In genomic region chr10:40370156-40370555, GRCm38 (mm10) we compare ENCODE assay signal across 13 mouse cellular contexts. TPM values are rescaled to one million over a fixed set of nuclear protein-coding genes. Genes with fewer than 3 reads are reported as not detected.
DNase-seq lines count a peak whose midpoint lies in the region; ATAC-seq and TF ChIP-seq lines count a peak whose summit lies in the region.
"Had no signal": no experiment of that assay in that cellular context is flagged by ENCODE, and none has a peak within 500 bp of the region (broad histone marks: within the 10 kb centered on the region; RNA-seq: fewer than 3 reads in every experiment).

No protein-coding gene starts in this region.

- H3K27me3 ChIP-seq in intestine, postnatal 0 days (replicated peaks; ENCODE audit: control insufficient read depth, insufficient read depth, low read length): no peaks in the 10 kb centered on the region
- H3K27me3 ChIP-seq in intestine, embryonic 15.5 days (replicated peaks): no peaks in the 10 kb centered on the region
- H3K27me3 ChIP-seq in lung, postnatal 0 days (replicated peaks; ENCODE audit: insufficient read depth, low read length): no peaks in the 10 kb centered on the region
- no peaks in the 10 kb centered on the region for H3K27me3 ChIP-seq in myocyte (ENCODE audit: control insufficient read depth, insufficient read depth, insufficient read length)
- H3K27me3 ChIP-seq: midbrain, embryonic 13.5 days had no signal

- no peak overlapping the region for H3ac ChIP-seq in myocyte (ENCODE audit: control insufficient read depth, insufficient read length)

- no peak for TF ChIP-seq POLR2A in myocyte (IDR thresholded peaks at IDR 0.05; ENCODE audit: insufficient read length, low read depth)

- H3K9ac ChIP-seq in intestine, postnatal 0 days (ENCODE audit: low read depth, low read length): no peak overlapping the region
- H3K9ac ChIP-seq in intestine, embryonic 15.5 days: no peak overlapping the region
- H3K9ac ChIP-seq in lung, postnatal 0 days (replicated peaks; ENCODE audit: low read depth): no peak overlapping the region
- H3K9ac ChIP-seq: midbrain, embryonic 13.5 days had no signal

- no peak for ATAC-seq in intestine, postnatal 0 days
- ATAC-seq in intestine, embryonic 15.5 days: no peak
- ATAC-seq in lung, postnatal 0 days: no peak
- ATAC-seq: intestine, embryonic 16.5 days; midbrain, embryonic 13.5 days had no signal

- H3K27ac ChIP-seq in intestine, postnatal 0 days (ENCODE audit: low read depth, low read length): no peak overlapping the region
- H3K27ac ChIP-seq in intestine, embryonic 15.5 days: no peak overlapping the region
- no peak overlapping the region for H3K27ac ChIP-seq in lung, postnatal 0 days (ENCODE audit: low read length)
- H3K27ac ChIP-seq: midbrain, embryonic 13.5 days had no signal

- no peak overlapping the region for H3K4me3 ChIP-seq in intestine, postnatal 0 days (ENCODE audit: low read depth, low read length)
- no peak overlapping the region for H3K4me3 ChIP-seq in intestine, embryonic 15.5 days (replicated peaks)
- no peak overlapping the region for H3K4me3 ChIP-seq in lung, postnatal 0 days (ENCODE audit: low read depth, low read length)
- H3K4me3 ChIP-seq in myocyte: no peak overlapping the region
- H3K4me3 ChIP-seq: midbrain, embryonic 13.5 days had no signal

- DNase-seq in lung, postnatal 0 days (ENCODE audit: low spot score): no peak
- no peak for DNase-seq in lung, adult 18-20 months
- peak; percentile 47 for DNase-seq in CD4-positive, CD25-positive, alpha-beta regulatory T cell, adult 2 months (ENCODE audit: low read depth, low spot score)
- no peak for DNase-seq in layer of hippocampus, adult 11-12 months (ENCODE audit: low spot score)
- DNase-seq: cerebellum, adult 11-12 months; heart, postnatal 36 days; left cerebral cortex, postnatal 4 days; lung, postnatal 4 days had no signal

- peaks cover 20% of the 10 kb centered on the region for H3K79me2 ChIP-seq in myocyte (ENCODE audit: control insufficient read depth, insufficient read depth)

- TF ChIP-seq CTCF in intestine, postnatal 0 days (IDR thresholded peaks at IDR 0.05; ENCODE audit: low read depth): peak; percentile 48
- peak; percentile 44; the same call in 1 of the 2 replicates for TF ChIP-seq CTCF in lung, postnatal 0 days (IDR thresholded peaks at IDR 0.05)

- no peaks in the 10 kb centered on the region for H3K4me1 ChIP-seq in intestine, postnatal 0 days (replicated peaks; ENCODE audit: control insufficient read depth, insufficient read depth, low read length)
- H3K4me1 ChIP-seq in intestine, embryonic 15.5 days (replicated peaks): peaks cover 7% of the 10 kb centered on the region; the same call in 1 of the 2 replicates
- H3K4me1 ChIP-seq in lung, postnatal 0 days (ENCODE audit: insufficient read depth, low read depth, low read length): no peaks in the 10 kb centered on the region

- no peak for TF ChIP-seq EP300 in lung, postnatal 0 days (IDR thresholded peaks at IDR 0.05)

- H3K36me3 ChIP-seq in intestine, postnatal 0 days (ENCODE audit: control insufficient read depth, insufficient read depth): no peaks in the 10 kb centered on the region
- no peaks in the 10 kb centered on the region for H3K36me3 ChIP-seq in intestine, embryonic 15.5 days
- H3K36me3 ChIP-seq in lung, postnatal 0 days (ENCODE audit: insufficient read depth, low read length): no peaks in the 10 kb centered on the region
- H3K36me3 ChIP-seq in myocyte (ENCODE audit: control insufficient read depth, insufficient read depth): no peaks in the 10 kb centered on the region
- H3K36me3 ChIP-seq: midbrain, embryonic 13.5 days had no signal

- H3K4me2 ChIP-seq in intestine, postnatal 0 days (replicated peaks; ENCODE audit: low read depth): no peak overlapping the region
- H3K4me2 ChIP-seq in intestine, embryonic 15.5 days (replicated peaks): no peak overlapping the region
- no peak overlapping the region for H3K4me2 ChIP-seq in lung, postnatal 0 days (replicated peaks; ENCODE audit: low read depth, low read length)
- peak overlapping the region; percentile 98 for H3K4me2 ChIP-seq in myocyte (ENCODE audit: low read depth)
- H3K4me2 ChIP-seq: midbrain, embryonic 13.5 days had no signal

- no peaks in the 10 kb centered on the region for H3K9me3 ChIP-seq in intestine, postnatal 0 days (ENCODE audit: control insufficient read depth)
- no peaks in the 10 kb centered on the region for H3K9me3 ChIP-seq in intestine, embryonic 15.5 days
- no peaks in the 10 kb centered on the region for H3K9me3 ChIP-seq in lung, postnatal 0 days (ENCODE audit: low read length)
- H3K9me3 ChIP-seq: midbrain, embryonic 13.5 days had no signal

TF ChIP-seq in myocyte, 11 proteins besides CTCF, POLR2A, EP300 and RAD21:
- TF ChIP-seq TCF3 (IDR thresholded peaks at IDR 0.05; ENCODE audit: insufficient read length, low read depth): no peak
- no peak for TF ChIP-seq MYOD1 (IDR thresholded peaks at IDR 0.05; ENCODE audit: control insufficient read depth in 1 of 3, insufficient read length in 2 of 3, low read depth in 2 of 3)
- TF ChIP-seq MAX (IDR thresholded peaks at IDR 0.05; ENCODE audit: low read depth): no peak
- no peak for TF ChIP-seq MYOG (IDR thresholded peaks at IDR 0.05; ENCODE audit: control insufficient read depth in 1 of 3, insufficient read depth in 1 of 3, insufficient read length in 2 of 3, low read depth in 2 of 3)
- TF ChIP-seq TCF12 (IDR thresholded peaks at IDR 0.05; ENCODE audit: insufficient read depth, poor library complexity, severe bottlenecking): no peak
- no peak for TF ChIP-seq CEBPB (IDR thresholded peaks at IDR 0.05; ENCODE audit: insufficient read depth, poor library complexity, severe bottlenecking)
- no peak for TF ChIP-seq SRF (IDR thresholded peaks at IDR 0.05; ENCODE audit: control insufficient read depth, insufficient read length, low read depth)
- TF ChIP-seq REST (IDR thresholded peaks at IDR 0.05; ENCODE audit: insufficient read depth, insufficient read length): no peak
- no peak for TF ChIP-seq POLR2AphosphoS2 (IDR thresholded peaks at IDR 0.05; ENCODE audit: insufficient read length, low read depth)
- TF ChIP-seq USF1 (IDR thresholded peaks at IDR 0.05; ENCODE audit: low read depth): no peak
- TF ChIP-seq E2F4 (IDR thresholded peaks at IDR 0.05; ENCODE audit: insufficient read depth): no peak
TF ChIP-seq in myocyte: peak in this region for 0.

RNA-seq across cellular contexts. Expression of gene Cdk19, which starts 30.8 kb away (rescaled TPM):
- polyA plus RNA-seq in intestine, postnatal 0 days (2015; fragmentation: Nextera tagmentation; extraction: Ambion mirVana): 3.0 and 3.2 TPM in 2 replicates
- 5.9 and 6.3 TPM in 2 replicates for polyA plus RNA-seq in intestine, embryonic 15.5 days (2015; fragmentation: Nextera tagmentation; extraction: Ambion mirVana)
- 6.7 and 8.4 TPM in 2 replicates for polyA plus RNA-seq in lung, postnatal 0 days (2015; fragmentation: Nextera tagmentation; extraction: Ambion mirVana)
- 5.3 TPM for polyA plus RNA-seq in myocyte (2012; fragmentation: generic; extraction: Trizol)
